Mouse (Mus musculus) thymus, adult 18-20 months (tissue): ENCODE results near the gene Arl6.

Source experiments
- DNase-seq, 2 experiments: peaks; one replicate each; pipeline ENCODE4 v3.0.0; 2022; ENCODE audit warnings: mixed read lengths in 2 of 2

Arl6 gene

DNA sequence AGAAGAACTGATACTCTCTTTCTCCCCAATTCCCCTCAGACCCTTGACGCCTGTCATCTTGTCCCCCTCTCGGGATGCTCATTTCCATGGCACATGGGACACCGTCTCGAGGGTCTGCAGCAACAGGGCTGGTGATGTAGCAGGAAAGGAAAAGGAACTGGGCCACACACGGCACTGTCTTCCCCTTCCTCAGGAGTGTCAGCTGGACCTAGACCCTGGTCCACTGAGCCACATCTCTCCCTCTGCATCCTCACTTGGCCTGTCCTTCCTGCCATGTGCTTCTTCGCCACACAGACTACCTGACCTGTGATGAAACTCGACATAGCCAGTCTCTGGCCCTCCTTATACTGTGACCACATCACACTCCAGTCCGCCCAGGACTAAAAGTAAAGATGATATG is 52.3 kb downstream of the Arl6 start:
- DNase-seq = no peak

DNA sequence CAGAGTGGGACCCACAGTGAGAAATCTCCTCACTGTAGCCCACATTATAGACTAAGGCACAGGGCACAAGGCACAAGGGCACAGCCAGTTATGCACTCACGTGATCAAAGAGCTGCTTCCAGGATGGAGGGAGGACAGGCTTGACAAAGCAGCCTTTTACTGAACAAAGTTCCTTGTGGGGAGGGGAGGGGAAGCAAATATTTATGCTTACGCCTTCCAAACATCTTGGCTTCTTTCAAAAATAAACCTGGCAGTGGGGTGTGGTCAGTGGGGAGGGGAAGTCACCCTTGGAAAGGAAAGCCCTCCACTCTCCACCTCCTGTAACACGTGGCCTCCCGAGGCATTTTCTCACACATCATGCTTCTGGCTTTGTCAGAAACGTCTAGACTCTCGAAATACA is 52.9 kb downstream of the Arl6 start:
- no peak for DNase-seq

- no peak for DNase-seq
Measured at GRCm38 (mm10) chr16:59585706-59586244, 53.4 kb downstream of the Arl6 start.

- no peak for DNase-seq
Measured at GRCm38 (mm10) chr16:59583515-59583914, 55.7 kb downstream of the Arl6 start.

- DNase-seq = no peak
Measured at GRCm38 (mm10) chr16:59579237-59579636, 60.0 kb downstream of the Arl6 start.

DNA sequence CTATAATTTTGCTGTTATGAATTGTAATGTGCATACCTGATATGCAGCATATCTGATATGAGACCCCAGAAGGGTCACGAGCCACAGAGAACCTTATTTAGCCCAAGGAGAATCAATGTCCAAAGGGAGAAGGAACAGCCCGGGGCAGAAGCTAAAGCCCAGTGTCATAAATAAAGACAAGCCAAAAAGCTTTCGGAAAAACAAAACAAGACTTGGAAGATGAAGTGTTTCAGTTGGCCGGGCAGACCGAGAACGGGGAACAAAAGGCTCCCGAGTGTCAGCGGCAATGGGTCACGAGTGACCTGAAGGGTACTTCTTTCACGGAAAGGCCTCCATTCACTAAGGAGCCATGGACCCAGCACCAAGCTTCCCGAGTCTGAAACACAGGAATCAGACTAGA is 65.2 kb downstream of the Arl6 start:
- DNase-seq = no peak

- no peak for DNase-seq
Measured at GRCm38 (mm10) chr16:59572685-59573084, 66.5 kb downstream of the Arl6 start.

DNA sequence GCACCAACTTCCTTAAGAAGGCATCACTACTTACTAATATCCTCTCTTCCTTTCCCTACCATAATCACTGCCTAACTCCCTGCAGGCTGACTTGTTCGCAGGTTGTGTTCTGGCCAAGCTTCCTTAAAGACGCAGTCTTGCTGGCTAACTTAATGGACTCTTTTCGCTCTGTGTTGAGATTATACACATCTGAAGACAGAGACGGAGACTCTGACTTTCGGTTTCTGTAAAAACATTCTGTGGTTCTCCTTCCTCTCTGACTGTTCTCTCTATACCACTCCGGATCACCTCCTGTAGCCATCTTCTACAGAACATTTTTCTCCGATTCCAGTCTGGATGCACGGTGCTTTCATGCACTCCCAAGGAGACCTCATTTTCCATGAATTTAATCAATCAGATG is 68.4 kb downstream of the Arl6 start:
- no peak for DNase-seq

DNA sequence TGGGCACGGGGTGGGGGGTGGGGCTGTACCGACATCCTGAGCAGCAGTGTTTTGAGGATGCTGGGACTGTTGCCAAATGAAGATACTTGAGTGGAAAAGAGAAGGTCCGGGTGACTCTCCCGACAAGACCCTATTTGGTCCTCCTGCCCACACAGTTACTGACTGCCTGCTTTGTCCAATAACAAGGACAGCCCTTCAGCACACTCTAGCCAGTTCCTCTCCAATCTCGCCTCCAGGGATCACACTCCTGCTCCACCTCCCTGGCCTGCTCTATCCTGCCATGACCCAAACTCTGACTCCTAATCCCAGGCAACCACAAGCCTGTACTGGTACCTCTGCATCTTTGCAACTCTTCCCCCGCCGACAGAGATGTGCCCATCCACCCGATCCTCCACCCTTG is 69.4 kb downstream of the Arl6 start:
- DNase-seq = no peak

DNA sequence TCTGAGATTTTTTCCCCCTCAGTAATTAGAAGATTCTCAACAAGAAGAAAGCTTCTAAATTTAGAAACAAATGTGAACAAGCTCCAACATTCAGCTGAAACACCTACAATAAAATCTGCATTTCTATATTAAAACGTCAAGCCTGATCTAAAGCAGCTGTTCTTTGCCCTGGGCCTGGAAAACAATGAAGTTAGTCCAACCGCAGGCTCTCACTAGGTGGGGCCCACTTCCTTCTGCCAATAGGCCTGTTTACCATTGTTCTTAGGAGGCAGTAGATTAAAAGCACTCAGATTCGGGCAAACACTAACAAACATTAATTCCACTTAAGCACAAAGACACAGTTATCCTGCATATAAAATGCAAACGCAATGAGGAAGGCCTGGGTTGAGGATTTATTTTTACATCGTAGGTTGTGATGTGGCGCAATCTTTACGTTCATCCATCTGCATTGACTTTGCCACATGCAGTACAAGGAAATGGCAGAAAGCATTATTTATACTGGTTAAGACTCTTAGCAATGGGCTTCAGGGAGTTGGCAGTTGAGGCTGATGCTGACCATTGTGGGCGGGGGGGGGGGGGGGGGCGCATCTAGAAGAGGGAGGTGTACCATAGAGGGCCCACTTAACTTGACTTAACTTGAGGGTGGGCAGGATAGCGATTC is 71.3 kb downstream of the Arl6 start:
- no peak for DNase-seq

DNA sequence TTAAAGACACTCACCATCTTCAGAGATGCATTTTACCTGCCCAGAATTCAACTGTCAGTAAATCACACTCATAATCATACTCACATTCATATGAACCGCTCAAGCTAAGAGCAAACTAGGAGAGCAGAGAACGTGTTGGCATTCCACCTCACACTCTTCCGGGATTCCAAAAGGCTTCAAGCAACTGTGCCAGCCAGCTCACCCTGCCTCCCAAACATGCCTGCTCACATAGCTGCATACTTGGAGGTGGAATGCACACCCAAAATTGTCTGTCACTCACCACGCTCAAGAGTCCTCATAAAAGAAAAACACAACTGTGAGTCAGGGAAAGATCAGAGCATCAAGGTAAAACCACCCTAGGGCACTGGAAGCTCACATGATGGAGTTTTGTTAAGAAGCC is 72.8 kb downstream of the Arl6 start:
- no peak for DNase-seq

DNA sequence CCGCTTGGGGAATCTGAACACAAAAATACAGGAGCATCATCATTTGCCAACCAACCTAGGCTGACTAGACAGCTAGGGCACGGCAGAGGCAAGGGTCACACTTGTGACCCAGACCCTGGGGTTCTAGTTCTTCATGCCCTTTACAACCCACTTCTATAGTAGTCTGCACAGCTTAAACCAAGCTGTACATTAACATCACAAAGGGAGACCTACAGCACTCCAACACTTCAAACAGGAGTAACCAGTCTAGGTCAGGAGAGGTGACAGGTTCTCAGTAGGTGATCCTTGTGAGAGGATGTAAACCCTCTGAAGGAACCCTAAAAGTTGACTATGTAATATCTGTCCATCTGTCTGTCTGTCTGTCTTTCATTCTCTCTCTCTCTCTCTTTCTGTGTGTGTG is 73.6 kb downstream of the Arl6 start:
- DNase-seq = no peak

GRCm38 (mm10) chr16:59564025-59564424 is 75.2 kb downstream of the Arl6 start:
- no peak for DNase-seq
